Mouse (Mus musculus) CD4-positive, CD25-positive, alpha-beta regulatory T cell (primary cell): ENCODE measurements around the gene Saa4. TPM values are rescaled to one million over a fixed set of nuclear protein-coding genes. Genes with fewer than 3 reads are reported as not detected.

Experiments
- polyA plus RNA-seq: library from polyadenylated mRNA; unstranded; fragments of 100-300 nt; shearing (Covaris generic); gene quantifications from one replicate; pipeline ENCODE4 v1.2.1, GENCODE M21; 2017

Gene Saa4
- not detected for polyA plus RNA-seq

DNA sequence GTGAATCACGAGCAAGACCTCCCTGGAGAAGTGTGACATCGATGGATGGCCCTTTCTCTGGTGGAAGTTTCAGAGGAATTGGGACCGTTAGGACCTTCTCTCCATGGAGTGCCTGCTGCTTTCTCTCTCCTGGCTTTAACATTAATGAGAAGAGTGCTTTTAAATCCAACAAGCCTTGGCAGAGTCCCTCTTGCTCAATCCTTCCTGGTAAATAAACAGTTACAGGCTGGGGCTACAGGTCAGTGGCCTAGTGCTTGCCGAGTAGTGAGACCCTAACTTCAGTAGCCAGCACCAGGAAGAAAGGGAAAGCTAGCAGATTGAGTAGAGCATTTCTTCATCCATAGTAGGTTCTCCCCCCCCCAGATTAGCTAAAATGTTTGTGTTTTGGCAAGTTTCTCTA lies at the start of gene Saa4:
Gene Saa4 (minus strand): TSS at position 146 of the 400 bp plus-strand sequence.

DNA sequence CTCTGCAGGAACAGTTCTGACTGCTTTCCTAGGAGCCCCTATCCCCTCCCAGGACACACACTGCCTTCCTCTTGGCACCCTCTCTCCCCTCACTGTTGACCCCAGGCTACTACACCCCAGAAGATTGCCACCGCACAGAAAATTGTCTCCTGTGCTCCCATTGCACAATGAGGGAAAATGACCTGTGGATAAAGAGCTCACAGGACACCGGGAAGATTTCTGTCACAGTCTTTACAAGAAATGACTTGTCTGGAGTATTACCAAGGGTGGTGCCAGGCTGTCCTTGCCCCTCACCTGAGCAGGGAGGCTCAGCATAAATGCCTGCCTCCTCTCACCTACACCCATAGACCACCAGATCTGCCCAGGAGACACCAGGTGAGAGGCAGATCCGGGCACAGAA lies 19.1 kb upstream of the Saa4 start, which contains the start of gene Saa2:
Gene Saa2 (plus strand): TSS at position 301 of the 400 bp plus-strand sequence.

DNA sequence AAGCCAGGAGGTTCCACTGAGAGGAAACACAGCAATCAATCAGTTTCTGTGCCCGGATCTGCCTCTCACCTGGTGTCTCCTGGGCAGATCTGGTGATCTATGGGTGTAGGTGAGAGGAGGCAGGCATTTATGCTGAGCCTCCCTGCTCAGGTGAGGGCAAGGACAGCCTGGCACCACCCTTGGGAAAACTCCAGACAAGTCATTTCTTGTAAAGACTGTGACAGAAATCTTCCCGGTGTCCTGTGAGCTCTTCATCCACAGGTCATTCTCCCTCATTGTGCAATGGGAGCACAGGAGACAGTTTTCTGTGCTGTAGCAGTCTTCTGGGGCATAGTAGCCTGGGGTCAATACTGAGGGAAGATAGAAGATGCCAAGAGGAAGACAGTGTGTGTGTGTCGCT lies 10.5 kb upstream of the Saa4 start, which contains the start of gene Saa1:
Gene Saa1 (minus strand): TSS at position 101 of the 400 bp plus-strand sequence.

DNA sequence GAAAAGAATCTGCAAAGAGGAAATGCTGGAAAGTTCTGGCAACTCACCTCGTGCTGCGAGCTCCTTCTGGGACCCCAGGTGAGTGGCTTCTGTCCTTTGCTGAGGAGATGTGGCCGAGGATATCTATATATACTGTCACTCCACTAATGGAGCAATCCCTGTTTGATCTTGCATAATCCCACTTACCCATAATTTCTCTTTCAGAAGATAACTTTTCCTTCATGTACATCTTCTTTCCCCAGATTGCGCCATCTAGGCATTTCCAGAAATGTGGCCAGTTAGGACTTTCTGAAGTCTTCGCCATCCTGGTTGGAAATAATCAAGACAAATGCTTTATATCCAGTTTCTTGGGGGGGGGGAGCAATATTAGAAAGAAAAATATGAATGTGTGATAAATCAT lies 16.8 kb downstream of the Saa4 start, which contains the start of gene Saa3:
Gene Saa3 (minus strand): TSS at position 101 of the 400 bp plus-strand sequence.

DNA sequence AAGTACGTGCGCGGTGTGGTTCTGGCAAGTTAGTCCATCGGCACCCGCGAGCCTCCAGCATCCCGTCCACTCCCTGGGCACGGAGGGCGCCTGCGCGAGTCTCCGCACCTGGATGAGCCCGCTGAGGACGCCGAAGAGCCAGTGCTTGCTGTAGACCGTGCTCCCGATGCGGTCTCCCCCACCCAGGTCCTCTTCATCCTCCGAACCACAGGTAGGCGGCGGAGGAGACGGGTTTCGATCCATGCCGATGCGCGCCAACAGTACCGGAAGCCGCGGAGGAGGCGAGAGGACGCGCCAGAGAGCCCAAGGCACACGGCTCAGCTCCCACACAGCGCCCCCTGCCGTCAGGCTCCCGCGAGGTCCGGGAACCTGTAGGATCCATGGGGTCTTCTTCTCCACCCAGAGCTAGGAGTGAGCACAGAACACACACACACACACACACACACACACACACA lies 22.0 kb downstream of the Saa4 start, which contains the start of gene Saal1:
Gene Saal1 (minus strand): TSS at position 291 of the 455 bp plus-strand sequence.

Other genes with a start within 250 kb of the Saa4 start
- 20.2 TPM for gene Sergef, start 92.8 kb downstream of the Saa4 start, polyA plus RNA-seq
- gene Tph1, start 60.1 kb downstream of the Saa4 start, polyA plus RNA-seq = 1.0 TPM
- 19.5 TPM for gene Saal1, start 21.9 kb downstream of the Saa4 start, polyA plus RNA-seq
- gene Saa3, start 16.9 kb downstream of the Saa4 start, polyA plus RNA-seq = 0.08 TPM
- not detected for gene Saa1, start 10.4 kb upstream of the Saa4 start, polyA plus RNA-seq
- gene Saa2, start 19.2 kb upstream of the Saa4 start, polyA plus RNA-seq = not detected
- gene Hps5, start 63.5 kb upstream of the Saa4 start, polyA plus RNA-seq = 33.8 TPM
- 52.1 TPM for gene Gtf2h1, start 63.5 kb upstream of the Saa4 start, polyA plus RNA-seq
- gene Ldha, start 108.9 kb upstream of the Saa4 start, polyA plus RNA-seq = 1,105 TPM
- not detected for gene Ldhc, start 128.6 kb upstream of the Saa4 start, polyA plus RNA-seq
- 140 TPM for gene Tsg101, start 187.4 kb upstream of the Saa4 start, polyA plus RNA-seq
- 6.9 TPM for gene Uevld, start 225.9 kb upstream of the Saa4 start, polyA plus RNA-seq